Mouse (Mus musculus): ENCODE data around the gene Gls.

DNA sequence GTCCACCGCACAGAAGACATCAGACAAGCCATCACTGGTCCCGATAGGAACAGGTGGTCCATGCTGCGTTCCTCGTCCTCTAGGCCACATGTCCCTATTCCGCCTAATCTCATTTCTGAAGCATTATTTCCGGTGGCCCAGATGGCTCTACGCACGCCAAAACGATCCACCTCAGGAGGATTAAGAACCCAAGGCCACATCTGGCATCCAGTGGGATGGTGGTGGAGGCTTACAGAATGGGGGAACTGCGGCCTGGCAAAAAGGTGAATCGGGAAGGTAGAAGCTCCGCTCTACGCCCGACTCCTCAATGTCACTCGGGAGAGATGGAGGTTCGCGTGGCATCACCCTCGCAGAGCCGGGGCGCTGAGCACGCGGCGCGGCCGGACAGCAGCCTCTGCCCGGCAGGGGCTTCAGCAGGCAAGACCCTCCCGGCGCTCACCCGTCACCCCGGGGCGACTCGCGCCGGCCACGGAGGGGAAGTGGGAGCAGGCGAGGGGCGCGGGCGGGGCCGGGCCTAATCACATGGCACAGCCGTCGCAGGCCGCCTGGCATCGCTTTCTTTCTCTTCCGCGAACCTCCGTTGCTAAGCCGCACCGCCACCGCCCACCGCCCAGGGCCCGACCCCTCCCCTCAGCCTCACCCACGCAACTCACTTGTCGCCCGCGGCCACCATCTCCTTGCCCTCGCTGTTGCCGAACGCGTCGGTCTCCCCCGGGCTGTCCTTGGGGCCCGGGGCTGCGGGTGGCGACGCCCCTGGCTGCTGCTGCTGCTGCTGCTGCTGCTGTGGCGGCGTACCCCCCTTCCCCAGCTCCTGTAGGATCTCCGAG, 880 bp downstream of the Gls start:
- TF ChIP-seq CTCF (IDR thresholded peaks at IDR 0.05; ENCODE audit: extremely low read depth, insufficient read depth, insufficient read length, insufficient replicate concordance), result no peak
- TF ChIP-seq POLR2A (IDR thresholded peaks at IDR 0.05; ENCODE audit: low read depth, low read length), result no peak; the same call in 1 of the 2 replicates

All from spleen, adult 2 months (tissue).